Mouse (Mus musculus): ENCODE measurements around the gene Rhbg. TPM values are rescaled to one million over a fixed set of nuclear protein-coding genes. Genes with fewer than 3 reads are reported as not detected.

Rhbg gene
- polyA plus RNA-seq, 1 experiment, result not detected

GRCm38 (mm10) chr3:88207451-88208100, 46.9 kb downstream of the Rhbg start:
- TF ChIP-seq CTCF (IDR thresholded peaks at IDR 0.05; ENCODE audit: control insufficient read depth, insufficient read depth, insufficient read length) (no peak), USF1 (IDR thresholded peaks at IDR 0.05; ENCODE audit: low read depth) (no peak), MYOG (IDR thresholded peaks at IDR 0.05; ENCODE audit: control insufficient read depth, extremely low read depth, insufficient read length) (no peak), FOSL1 (IDR thresholded peaks at IDR 0.05; ENCODE audit: insufficient read depth, low read length, poor library complexity, severe bottlenecking) (no peak), CEBPB (IDR thresholded peaks at IDR 0.05; ENCODE audit: low read depth) (no peak), MAX (IDR thresholded peaks at IDR 0.05) (no peak), MYOD1 (IDR thresholded peaks at IDR 0.05; ENCODE audit: control insufficient read depth, insufficient read length, low read depth) (no peak)
- no peak overlapping the region for H3K4me3 ChIP-seq (ENCODE audit: insufficient read depth, poor library complexity, severe bottlenecking)
- no peak overlapping the region for H3ac ChIP-seq (ENCODE audit: control insufficient read depth, insufficient read length, low read depth)
- peaks cover 41% of the 10 kb centered on the region for H3K27me3 ChIP-seq (ENCODE audit: control insufficient read depth, insufficient read depth, insufficient read length)
- H3K36me3 ChIP-seq (ENCODE audit: control insufficient read depth, insufficient read depth), result no peaks in the 10 kb centered on the region
- H3K79me2 ChIP-seq (ENCODE audit: control insufficient read depth, insufficient read depth), result no peaks in the 10 kb centered on the region
- no peaks in the 10 kb centered on the region for H3K79me3 ChIP-seq (ENCODE audit: low read depth)

GRCm38 (mm10) chr3:88206901-88207371, 47.6 kb downstream of the Rhbg start:
- Histone ChIP-seq H3ac (ENCODE audit: control insufficient read depth, insufficient read length, low read depth) (no peak overlapping the region), H3K79me3 (ENCODE audit: low read depth) (no peaks in the 10 kb centered on the region), H3K36me3 (ENCODE audit: control insufficient read depth, insufficient read depth) (no peaks in the 10 kb centered on the region), H3K27me3 (ENCODE audit: control insufficient read depth, insufficient read depth, insufficient read length) (peaks cover 47% of the 10 kb centered on the region), H3K79me2 (ENCODE audit: control insufficient read depth, insufficient read depth) (no peaks in the 10 kb centered on the region), H3K4me3 (ENCODE audit: insufficient read depth, poor library complexity, severe bottlenecking) (no peak overlapping the region)
- TF ChIP-seq CTCF (IDR thresholded peaks at IDR 0.05; ENCODE audit: control insufficient read depth, insufficient read depth, insufficient read length), result no peak

- TF ChIP-seq CEBPB (IDR thresholded peaks at IDR 0.05; ENCODE audit: low read depth), result no peak
- TF ChIP-seq MAX (IDR thresholded peaks at IDR 0.05), result no peak
- no peak for TF ChIP-seq MYOG (IDR thresholded peaks at IDR 0.05; ENCODE audit: control insufficient read depth, extremely low read depth, insufficient read length)
- no peak for TF ChIP-seq MYOD1 (IDR thresholded peaks at IDR 0.05; ENCODE audit: control insufficient read depth, insufficient read length, low read depth)
- no peak for TF ChIP-seq FOSL1 (IDR thresholded peaks at IDR 0.05; ENCODE audit: insufficient read depth, low read length, poor library complexity, severe bottlenecking)
- TF ChIP-seq CTCF (IDR thresholded peaks at IDR 0.05; ENCODE audit: control insufficient read depth, insufficient read depth, insufficient read length), result no peak
- TF ChIP-seq USF1 (IDR thresholded peaks at IDR 0.05; ENCODE audit: low read depth), result no peak
- no peak overlapping the region for H3K4me3 ChIP-seq (ENCODE audit: insufficient read depth, poor library complexity, severe bottlenecking)
- peaks cover 51% of the 10 kb centered on the region for H3K27me3 ChIP-seq (ENCODE audit: control insufficient read depth, insufficient read depth, insufficient read length)
- no peak overlapping the region for H3ac ChIP-seq (ENCODE audit: control insufficient read depth, insufficient read length, low read depth)
- H3K79me3 ChIP-seq (ENCODE audit: low read depth), result no peaks in the 10 kb centered on the region
- no peaks in the 10 kb centered on the region for H3K79me2 ChIP-seq (ENCODE audit: control insufficient read depth, insufficient read depth)
- H3K36me3 ChIP-seq (ENCODE audit: control insufficient read depth, insufficient read depth), result no peaks in the 10 kb centered on the region
Observed at GRCm38 (mm10) chr3:88206500-88206899, 48.0 kb downstream of the Rhbg start.

- Histone ChIP-seq H3K27me3 (ENCODE audit: control insufficient read depth, insufficient read depth, insufficient read length) (peaks cover 58% of the 10 kb centered on the region), H3K4me3 (ENCODE audit: insufficient read depth, poor library complexity, severe bottlenecking) (no peak overlapping the region), H3K79me3 (ENCODE audit: low read depth) (no peaks in the 10 kb centered on the region), H3ac (ENCODE audit: control insufficient read depth, insufficient read length, low read depth) (no peak overlapping the region), H3K36me3 (ENCODE audit: control insufficient read depth, insufficient read depth) (no peaks in the 10 kb centered on the region), H3K79me2 (ENCODE audit: control insufficient read depth, insufficient read depth) (no peaks in the 10 kb centered on the region)
- TF ChIP-seq FOSL1 (IDR thresholded peaks at IDR 0.05; ENCODE audit: insufficient read depth, low read length, poor library complexity, severe bottlenecking) (no peak), MYOD1 (IDR thresholded peaks at IDR 0.05; ENCODE audit: control insufficient read depth, insufficient read length, low read depth) (no peak), USF1 (IDR thresholded peaks at IDR 0.05; ENCODE audit: low read depth) (no peak), MYOG (IDR thresholded peaks at IDR 0.05; ENCODE audit: control insufficient read depth, extremely low read depth, insufficient read length) (no peak), CEBPB (IDR thresholded peaks at IDR 0.05; ENCODE audit: low read depth) (no peak), CTCF (IDR thresholded peaks at IDR 0.05; ENCODE audit: control insufficient read depth, insufficient read depth, insufficient read length) (no peak), MAX (IDR thresholded peaks at IDR 0.05) (no peak)
Observed at GRCm38 (mm10) chr3:88205563-88206491, 48.7 kb downstream of the Rhbg start.

GRCm38 (mm10) chr3:88205176-88205562, 49.3 kb downstream of the Rhbg start:
- TF ChIP-seq MYOD1 (IDR thresholded peaks at IDR 0.05; ENCODE audit: control insufficient read depth, insufficient read length, low read depth), result no peak
- no peak for TF ChIP-seq MYOG (IDR thresholded peaks at IDR 0.05; ENCODE audit: control insufficient read depth, extremely low read depth, insufficient read length)
- no peak for TF ChIP-seq MAX (IDR thresholded peaks at IDR 0.05)
- TF ChIP-seq USF1 (IDR thresholded peaks at IDR 0.05; ENCODE audit: low read depth), result no peak
- no peak for TF ChIP-seq CEBPB (IDR thresholded peaks at IDR 0.05; ENCODE audit: low read depth)
- TF ChIP-seq FOSL1 (IDR thresholded peaks at IDR 0.05; ENCODE audit: insufficient read depth, low read length, poor library complexity, severe bottlenecking), result no peak
- no peak for TF ChIP-seq CTCF (IDR thresholded peaks at IDR 0.05; ENCODE audit: control insufficient read depth, insufficient read depth, insufficient read length)
- H3K27me3 ChIP-seq (ENCODE audit: control insufficient read depth, insufficient read depth, insufficient read length), result peaks cover 64% of the 10 kb centered on the region

More at GRCm38 (mm10) chr3:88205176-88205562, 49.3 kb downstream of the Rhbg start:
- Histone ChIP-seq H3K4me3 (ENCODE audit: insufficient read depth, poor library complexity, severe bottlenecking) (no peak overlapping the region), H3K79me3 (ENCODE audit: low read depth) (no peaks in the 10 kb centered on the region), H3ac (ENCODE audit: control insufficient read depth, insufficient read length, low read depth) (no peak overlapping the region), H3K79me2 (ENCODE audit: control insufficient read depth, insufficient read depth) (no peaks in the 10 kb centered on the region), H3K36me3 (ENCODE audit: control insufficient read depth, insufficient read depth) (no peaks in the 10 kb centered on the region)

Data from C2C12 (cell line).